Comparison of ENCODE assay signal across 17 mouse cellular contexts in genomic region chr9:113978656-113979055, GRCm38 (mm10). TPM values are rescaled to one million over a fixed set of nuclear protein-coding genes. Genes with fewer than 3 reads are reported as not detected.
A peak's percentile ranks its signal among the peaks of the same experiment; 100 is the strongest.
DNase-seq lines count a peak whose midpoint lies in the region; ATAC-seq and TF ChIP-seq lines count a peak whose summit lies in the region.
"Had no signal": no experiment of that assay in that cellular context is flagged by ENCODE, and none has a peak within 500 bp of the region (broad histone marks: within the 10 kb centered on the region; RNA-seq: fewer than 3 reads in every experiment).

No protein-coding gene starts in this region.

- TF ChIP-seq POLR2A in kidney, adult 2 months (IDR thresholded peaks at IDR 0.05; ENCODE audit: low read depth, low read length), result no peak

- H3K9ac ChIP-seq in liver, postnatal 0 days (replicated peaks), result no peak overlapping the region
- H3K9ac ChIP-seq: heart, embryonic 13.5 days; hindbrain, embryonic 13.5 days; limb, embryonic 15.5 days; lung, embryonic 15.5 days; midbrain, embryonic 12.5 days had no signal

- no peaks in the 10 kb centered on the region for H3K9me3 ChIP-seq in liver, postnatal 0 days (ENCODE audit: low read length)
- H3K9me3 ChIP-seq: heart, embryonic 13.5 days; hindbrain, embryonic 13.5 days; limb, embryonic 15.5 days; lung, embryonic 15.5 days; midbrain, embryonic 12.5 days had no signal

- H3K36me3 ChIP-seq in kidney, adult 2 months (ENCODE audit: control insufficient read depth, insufficient read depth, low read length), result no peaks in the 10 kb centered on the region; the same call in 1 of the 2 replicates
- H3K36me3 ChIP-seq in liver, postnatal 0 days (replicated peaks; ENCODE audit: insufficient read depth, low read length), result peaks cover 62% of the 10 kb centered on the region

- TF ChIP-seq CTCF in kidney, adult 2 months (conservative IDR thresholded peaks at IDR 0.05; ENCODE audit: insufficient read depth, insufficient read length, low read depth, low read length), result no peak
- TF ChIP-seq CTCF in liver, postnatal 0 days (IDR thresholded peaks at IDR 0.05; ENCODE audit: low read depth), result no peak

- peaks cover 14% of the 10 kb centered on the region; the same call in 1 of the 2 replicates for H3K4me1 ChIP-seq in kidney, adult 2 months (ENCODE audit: control insufficient read depth, insufficient read depth, low read length)
- H3K4me1 ChIP-seq in liver, postnatal 0 days (ENCODE audit: insufficient read depth), result no peaks in the 10 kb centered on the region
- H3K4me1 ChIP-seq: lung, embryonic 15.5 days; midbrain, embryonic 12.5 days had no signal

- no peak overlapping the region for H3K4me2 ChIP-seq in liver, postnatal 0 days (ENCODE audit: low read depth, low read length)
- H3K4me2 ChIP-seq: heart, embryonic 13.5 days; hindbrain, embryonic 13.5 days; limb, embryonic 15.5 days; lung, embryonic 15.5 days; midbrain, embryonic 12.5 days had no signal

- no peak overlapping the region for H3K4me3 ChIP-seq in kidney, adult 2 months (ENCODE audit: insufficient read depth, low read depth, low read length)
- H3K4me3 ChIP-seq in liver, postnatal 0 days (ENCODE audit: low read depth, low read length), result no peak overlapping the region
- H3K4me3 ChIP-seq: heart, embryonic 13.5 days; hindbrain, embryonic 13.5 days; layer of hippocampus, adult 2 months; limb, embryonic 15.5 days; lung, embryonic 15.5 days; midbrain, embryonic 12.5 days had no signal

- no peaks in the 10 kb centered on the region for H3K27me3 ChIP-seq in kidney, adult 2 months (replicated peaks; ENCODE audit: control insufficient read depth, insufficient read depth, low read length)
- H3K27me3 ChIP-seq in liver, postnatal 0 days (ENCODE audit: insufficient read depth, low read length), result no peaks in the 10 kb centered on the region
- H3K27me3 ChIP-seq: heart, embryonic 13.5 days; hindbrain, embryonic 13.5 days; limb, embryonic 15.5 days; lung, embryonic 15.5 days; midbrain, embryonic 12.5 days had no signal

- ATAC-seq in common myeloid progenitor, adult 5-6 weeks (replicated peaks; ENCODE audit: low read depth, poor library complexity, severe bottlenecking), result peak; percentile 48; the same call in 1 of the 2 replicates
- peak; percentile 25; the same call in 1 of the 2 replicates for ATAC-seq in liver, postnatal 0 days
- ATAC-seq: inflammation-experienced regulatory T-cells, adult 6 months had no signal

- 41% methylated on average over 7 of the region's 7 CpGs for WGBS in kidney, adult 2 months
- 62% methylated on average over 7 of the region's 7 CpGs for WGBS in liver, postnatal 0 days (ENCODE audit: insufficient replicate concordance)

- DNase-seq in kidney, adult 2 months, result peak; percentile 30
- DNase-seq in kidney, adult 9 months, result no peak
- DNase-seq in liver, postnatal 0 days, result no peak
- DNase-seq in yolk sac, embryonic 10.5 days (ENCODE audit: low spot score), result peak; percentile 29
- DNase-seq in right cerebral cortex, adult 2 months (ENCODE audit: low spot score in 2 of 2), result no peak
- no peak for DNase-seq in gastrocnemius, postnatal 36 days
- DNase-seq: B cell, adult 2 months; lung, postnatal 4 days had no signal

- no peak for TF ChIP-seq EP300 in liver, postnatal 0 days (IDR thresholded peaks at IDR 0.05; ENCODE audit: low read depth)

- no peak overlapping the region for H3K27ac ChIP-seq in kidney, adult 2 months (ENCODE audit: insufficient read depth, low read depth, low read length)
- H3K27ac ChIP-seq in liver, postnatal 0 days (ENCODE audit: low read depth), result no peak overlapping the region
- H3K27ac ChIP-seq: heart, embryonic 13.5 days; hindbrain, embryonic 13.5 days; kidney, postnatal 0 days; layer of hippocampus, adult 2 months; limb, embryonic 15.5 days; lung, embryonic 15.5 days; midbrain, embryonic 12.5 days had no signal

- intact Hi-C loops in gastrocnemius, postnatal 36 days (cut with DNase I), result no loop called here

RNA-seq across cellular contexts. Expression of gene Ubp1, which starts 47.9 kb away (rescaled TPM):
- 42.5 and 44.7 TPM in 2 replicates for polyA plus RNA-seq in kidney, adult 2 months (2012; rRNA removed)
- 67.3 and 75.9 TPM in 2 replicates for total RNA-seq in common myeloid progenitor, adult 5-6 weeks (2017)
- polyA plus RNA-seq in liver, postnatal 0 days (2015; fragmentation: Nextera tagmentation; extraction: Ambion mirVana), result 22.6 and 22.8 TPM in 2 replicates
- 10 to 100 TPM; 17.0 to 17.6 TPM for total RNA-seq in gastrocnemius, postnatal 36 days (2021)

Comparison
In these comparisons a context has a peak if more than half of its experiments do, and no peak if none do; other contexts are left out.
1. DNase-seq: peak in kidney, adult 2 months (single experiment) and yolk sac, embryonic 10.5 days (single experiment); none in kidney, adult 9 months (single experiment), liver, postnatal 0 days (single experiment), right cerebral cortex, adult 2 months (0 of 2) and gastrocnemius, postnatal 36 days (0 of 2).